Mouse (Mus musculus) heart, adult 10 weeks (tissue): ENCODE results near the gene Vsig1. TPM values are rescaled to one million over a fixed set of nuclear protein-coding genes. Genes with fewer than 3 reads are reported as not detected.

Experiments used
- polyA plus RNA-seq: library from polyadenylated mRNA; stranded (reverse); fragments of 350-450 nt; fragmentation: Illumina TruSeq; extraction: RNeasy Lipid Tissue Mini Kit (QIAGEN cat#74804); gene quantifications from one replicate; pipeline ENCODE4 v1.2.3, GENCODE M21; 2014; ENCODE audit warnings: low read depth, low replicate concordance

The Vsig1 gene
- not detected for polyA plus RNA-seq

DNA sequence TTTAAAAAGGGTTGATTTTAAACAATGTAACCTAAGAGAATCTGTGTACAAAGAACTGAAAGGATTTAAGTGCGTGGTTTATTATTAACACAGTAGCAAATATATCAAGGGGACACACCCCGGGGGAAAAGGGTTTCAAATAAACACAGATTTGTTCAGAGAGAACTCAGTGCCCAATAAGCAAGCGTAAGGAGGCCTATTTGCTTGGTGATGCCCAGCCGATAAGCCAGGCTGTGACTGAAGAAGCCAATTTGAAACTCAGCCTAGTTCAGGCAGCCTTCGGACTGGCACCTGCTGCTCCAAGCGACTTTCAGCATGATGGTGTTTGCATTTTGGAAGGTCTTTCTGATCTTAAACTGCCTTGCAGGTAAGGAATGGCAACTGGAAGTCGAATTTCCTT, at the start of gene Vsig1:
Vsig1 (plus strand) TSS at position 249 of the 400 bp plus-strand sequence.

DNA sequence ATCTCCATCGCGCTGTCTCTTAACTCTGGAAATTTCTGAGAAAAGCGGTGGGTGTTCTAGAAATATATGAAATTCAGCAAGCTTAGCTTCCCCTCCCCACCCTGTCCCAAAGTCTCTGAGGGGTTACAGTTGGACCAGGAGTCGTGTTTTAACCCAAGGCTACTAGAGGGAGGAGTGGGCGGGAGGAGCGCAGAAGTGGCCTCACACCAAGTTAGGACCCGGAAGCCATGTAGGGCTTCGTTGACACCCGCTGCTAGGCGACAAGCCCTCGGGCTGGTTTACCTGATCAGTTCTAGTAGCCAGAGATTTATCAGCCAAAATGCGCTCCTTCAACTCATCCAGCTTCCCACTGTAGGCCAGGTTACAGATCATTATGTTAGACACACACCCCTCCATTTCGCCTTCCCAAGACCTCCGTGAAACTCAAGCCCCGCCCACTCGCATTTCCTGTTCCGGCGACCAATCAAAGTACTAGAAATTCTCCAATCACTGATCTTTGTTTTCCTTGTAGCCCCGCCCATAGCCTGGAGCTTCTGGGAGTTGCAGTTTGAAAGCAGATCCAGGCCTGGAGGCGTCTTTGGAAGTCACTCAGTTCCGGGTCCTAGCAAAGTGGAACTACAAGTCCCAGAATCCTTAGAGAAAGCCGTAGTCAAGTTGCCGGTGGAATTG, 49.0 kb downstream of the Vsig1 start, which contains the start of the genes Psmd10 and Atg4a:
Psmd10 (minus strand) TSS at position 457 of the 669 bp plus-strand sequence.
Atg4a (plus strand) TSS at position 636 of the 669 bp plus-strand sequence.

Other genes starting within 250 kb of the Vsig1 start
- 11.9 TPM for gene Mid2, start 243.0 kb upstream of the Vsig1 start, polyA plus RNA-seq
- not detected for gene Tex13b, start 94.2 kb upstream of the Vsig1 start, polyA plus RNA-seq
- gene Psmd10, start 49.1 kb downstream of the Vsig1 start, polyA plus RNA-seq, result 16.2 TPM
- 16.7 TPM for gene Atg4a, start 49.3 kb downstream of the Vsig1 start, polyA plus RNA-seq